Mouse (Mus musculus) sigmoid colon, adult 10 weeks (tissue): ENCODE results near the gene Lrrc32. TPM values are rescaled to one million over a fixed set of nuclear protein-coding genes. Genes with fewer than 3 reads are reported as not detected.

ENCODE experiments used
- polyA plus RNA-seq: library from polyadenylated mRNA; stranded (reverse); fragments of 350-450 nt; fragmentation: Illumina TruSeq; extraction: RNeasy Lipid Tissue Mini Kit (QIAGEN cat#74804); gene quantifications from one replicate; pipeline ENCODE4 v1.2.3, GENCODE M21; 2014; ENCODE audit warnings: low read depth, low replicate concordance

Lrrc32 gene
- polyA plus RNA-seq: 1.1 TPM

GRCm38 (mm10) chr7:98489131-98489530, at the start of gene Lrrc32:
TSS of gene Lrrc32 (plus strand) at chr7:98489283.

GRCm38 (mm10) chr7:98439956-98440466, 49.1 kb upstream of the Lrrc32 start, which contains the start of gene Gucy2d:
TSS of gene Gucy2d (plus strand) at chr7:98440416.

Other genes starting within 250 kb of the Lrrc32 start
- gene Acer3, start 168.1 kb upstream of the Lrrc32 start, polyA plus RNA-seq: 62.0 TPM
- 1.4 TPM for gene Tsku, start 128.0 kb upstream of the Lrrc32 start, polyA plus RNA-seq
- not detected for gene Gucy2d, start 48.9 kb upstream of the Lrrc32 start, polyA plus RNA-seq
- gene Emsy, start 167.5 kb downstream of the Lrrc32 start, polyA plus RNA-seq: 67.3 TPM
- 104 TPM for gene Thap12, start 213.8 kb downstream of the Lrrc32 start, polyA plus RNA-seq